ENCODE assay signal across 8 mouse cellular contexts in genomic region chr17:12031203-12031942, GRCm38 (mm10).
A peak's percentile ranks its signal among the peaks of the same experiment; 100 is the strongest.
DNase-seq lines count a peak whose midpoint lies in the region; ATAC-seq and TF ChIP-seq lines count a peak whose summit lies in the region.

No protein-coding gene starts in this region.

- H3K27ac ChIP-seq in hindbrain, embryonic 13.5 days, result no peak overlapping the region
- no peak overlapping the region for H3K27ac ChIP-seq in lung, postnatal 0 days (ENCODE audit: low read length)

- peaks cover 36% of the 10 kb centered on the region for H3K4me1 ChIP-seq in hindbrain, embryonic 13.5 days (replicated peaks)
- H3K4me1 ChIP-seq in lung, postnatal 0 days (ENCODE audit: insufficient read depth, low read depth, low read length), result no peaks in the 10 kb centered on the region; the same call in 1 of the 2 replicates

- H3K9me3 ChIP-seq in hindbrain, embryonic 13.5 days, result no peaks in the 10 kb centered on the region
- H3K9me3 ChIP-seq in lung, postnatal 0 days (ENCODE audit: low read length), result no peaks in the 10 kb centered on the region

- no peak overlapping the region for H3K9ac ChIP-seq in hindbrain, embryonic 13.5 days
- no peak overlapping the region for H3K9ac ChIP-seq in lung, postnatal 0 days (replicated peaks; ENCODE audit: low read depth)

- WGBS in hindbrain, embryonic 13.5 days, result 1% methylated on average over 10 of the region's 10 CpGs
- 5% methylated on average over 10 of the region's 10 CpGs for WGBS in lung, postnatal 0 days

- peak; percentile 72 for TF ChIP-seq CTCF in lung, postnatal 0 days (IDR thresholded peaks at IDR 0.05)

- peaks cover 3% of the 10 kb centered on the region; the same call in 1 of the 2 replicates for H3K27me3 ChIP-seq in hindbrain, embryonic 13.5 days
- H3K27me3 ChIP-seq in lung, postnatal 0 days (replicated peaks; ENCODE audit: insufficient read depth, low read length), result no peaks in the 10 kb centered on the region

- DNase-seq in MN1 (ENCODE audit: low spot score), result peak; percentile 72
- peak; percentile 50 for DNase-seq in cerebellum, adult 11-12 months
- peak; percentile 42 for DNase-seq in forelimb bud, embryonic 11.5 days (ENCODE audit: low read depth, low spot score)
- DNase-seq in layer of hippocampus, postnatal 14 days (ENCODE audit: low spot score in 2 of 2), result peak; percentile 67 to 70
- peak; percentile 64 for DNase-seq in lung, postnatal 0 days (ENCODE audit: low spot score)
- peak; percentile 85 for DNase-seq in retina, embryonic 14.5 days (ENCODE audit: low spot score)

- no peaks in the 10 kb centered on the region for H3K36me3 ChIP-seq in hindbrain, embryonic 13.5 days
- no peaks in the 10 kb centered on the region for H3K36me3 ChIP-seq in lung, postnatal 0 days (ENCODE audit: insufficient read depth, low read length)

- TF ChIP-seq EP300 in lung, postnatal 0 days (IDR thresholded peaks at IDR 0.05), result no peak

- no peak overlapping the region for H3K4me3 ChIP-seq in hindbrain, embryonic 13.5 days
- H3K4me3 ChIP-seq in lung, postnatal 0 days (ENCODE audit: low read depth, low read length), result no peak overlapping the region

- ATAC-seq in hindbrain, embryonic 13.5 days (ENCODE audit: low FRiP score), result peak; percentile 72
- ATAC-seq in lung, postnatal 0 days, result peak; percentile 46
- ATAC-seq in erythroid progenitor cell, adult 5-6 weeks (replicated peaks; ENCODE audit: low FRiP score, poor library complexity, severe bottlenecking), result no peak

- peak overlapping the region; percentile 42; the same call in 1 of the 2 replicates for H3K4me2 ChIP-seq in hindbrain, embryonic 13.5 days
- H3K4me2 ChIP-seq in lung, postnatal 0 days (replicated peaks; ENCODE audit: low read depth, low read length), result no peak overlapping the region
